Mouse (Mus musculus): Measurements from ENCODE around the gene Clk3. TPM values are rescaled to one million over a fixed set of nuclear protein-coding genes. Genes with fewer than 3 reads are reported as not detected.

Clk3 gene
- polyA plus RNA-seq, 1 experiment = 84.2 TPM

- no peaks in the 10 kb centered on the region; the same call in 1 of the 2 replicates for H3K4me1 ChIP-seq (ENCODE audit: control insufficient read depth, insufficient read depth, low read length)
- H3K4me3 ChIP-seq (ENCODE audit: insufficient read depth, low read length) = no peak overlapping the region
- TF ChIP-seq CTCF (IDR thresholded peaks at IDR 0.05; ENCODE audit: low read depth, low read length) (no peak), POLR2A (IDR thresholded peaks at IDR 0.05; ENCODE audit: borderline replicate concordance, low read depth, low read length) (no peak)
- H3K27ac ChIP-seq (ENCODE audit: insufficient read depth, low read depth, low read length) = no peak overlapping the region
These were observed 8.1 kb upstream of the Clk3 start for GRCm38 (mm10) chr9:57773754-57774153.

- Histone ChIP-seq H3K4me3 (ENCODE audit: insufficient read depth, low read length) (no peak overlapping the region), H3K27ac (ENCODE audit: insufficient read depth, low read depth, low read length) (no peak overlapping the region), H3K4me1 (ENCODE audit: control insufficient read depth, insufficient read depth, low read length) (no peaks in the 10 kb centered on the region; the same call in 1 of the 2 replicates)
- TF ChIP-seq POLR2A (IDR thresholded peaks at IDR 0.05; ENCODE audit: borderline replicate concordance, low read depth, low read length) = no peak
- no peak for TF ChIP-seq CTCF (IDR thresholded peaks at IDR 0.05; ENCODE audit: low read depth, low read length)
These were observed 5.2 kb upstream of the Clk3 start for GRCm38 (mm10) chr9:57770836-57771235.

GRCm38 (mm10) chr9:57770214-57770613 lies 4.6 kb upstream of the Clk3 start:
- TF ChIP-seq POLR2A (IDR thresholded peaks at IDR 0.05; ENCODE audit: borderline replicate concordance, low read depth, low read length) = no peak
- no peak for TF ChIP-seq CTCF (IDR thresholded peaks at IDR 0.05; ENCODE audit: low read depth, low read length)
- no peak overlapping the region for H3K4me3 ChIP-seq (ENCODE audit: insufficient read depth, low read length)
- H3K4me1 ChIP-seq (ENCODE audit: control insufficient read depth, insufficient read depth, low read length) = no peaks in the 10 kb centered on the region; the same call in 1 of the 2 replicates
- H3K27ac ChIP-seq (ENCODE audit: insufficient read depth, low read depth, low read length) = no peak overlapping the region

- no peak overlapping the region for H3K27ac ChIP-seq (ENCODE audit: insufficient read depth, low read depth, low read length)
- H3K4me3 ChIP-seq (ENCODE audit: insufficient read depth, low read length) = no peak overlapping the region
- H3K4me1 ChIP-seq (ENCODE audit: control insufficient read depth, insufficient read depth, low read length) = no peaks in the 10 kb centered on the region; the same call in 1 of the 2 replicates
- no peak for TF ChIP-seq POLR2A (IDR thresholded peaks at IDR 0.05; ENCODE audit: borderline replicate concordance, low read depth, low read length)
- no peak for TF ChIP-seq CTCF (IDR thresholded peaks at IDR 0.05; ENCODE audit: low read depth, low read length)
These were observed 3.9 kb upstream of the Clk3 start for GRCm38 (mm10) chr9:57769539-57770069.

GRCm38 (mm10) chr9:57767231-57767630 lies 1.6 kb upstream of the Clk3 start:
- TF ChIP-seq CTCF (IDR thresholded peaks at IDR 0.05; ENCODE audit: low read depth, low read length) (no peak), POLR2A (IDR thresholded peaks at IDR 0.05; ENCODE audit: borderline replicate concordance, low read depth, low read length) (no peak)
- H3K4me1 ChIP-seq (ENCODE audit: control insufficient read depth, insufficient read depth, low read length) = peaks cover 16% of the 10 kb centered on the region
- H3K4me3 ChIP-seq (ENCODE audit: insufficient read depth, low read length) = no peak overlapping the region
- no peak overlapping the region for H3K27ac ChIP-seq (ENCODE audit: insufficient read depth, low read depth, low read length)

GRCm38 (mm10) chr9:57766431-57766830 lies 771 bp upstream of the Clk3 start:
- Histone ChIP-seq H3K27ac (ENCODE audit: insufficient read depth, low read depth, low read length) (no peak overlapping the region), H3K4me3 (ENCODE audit: insufficient read depth, low read length) (no peak overlapping the region), H3K4me1 (ENCODE audit: control insufficient read depth, insufficient read depth, low read length) (peaks cover 21% of the 10 kb centered on the region)
- TF ChIP-seq CTCF (IDR thresholded peaks at IDR 0.05; ENCODE audit: low read depth, low read length) = no peak
- no peak for TF ChIP-seq POLR2A (IDR thresholded peaks at IDR 0.05; ENCODE audit: borderline replicate concordance, low read depth, low read length)

- Histone ChIP-seq H3K27ac (ENCODE audit: insufficient read depth, low read depth, low read length) (peak overlapping the region; percentile 89), H3K4me3 (ENCODE audit: insufficient read depth, low read length) (peak overlapping the region; percentile 97), H3K4me1 (ENCODE audit: control insufficient read depth, insufficient read depth, low read length) (peaks cover 21% of the 10 kb centered on the region)
- no peak for TF ChIP-seq POLR2A (IDR thresholded peaks at IDR 0.05; ENCODE audit: borderline replicate concordance, low read depth, low read length)
- TF ChIP-seq CTCF (IDR thresholded peaks at IDR 0.05; ENCODE audit: low read depth, low read length) = no peak
These were observed 691 bp downstream of the Clk3 start for GRCm38 (mm10) chr9:57764974-57765363.

- Histone ChIP-seq H3K4me1 (ENCODE audit: control insufficient read depth, insufficient read depth, low read length) (peaks cover 21% of the 10 kb centered on the region), H3K27ac (ENCODE audit: insufficient read depth, low read depth, low read length) (peak overlapping the region; percentile 87), H3K4me3 (ENCODE audit: insufficient read depth, low read length) (peak overlapping the region; percentile 97)
- TF ChIP-seq CTCF (IDR thresholded peaks at IDR 0.05; ENCODE audit: low read depth, low read length) (no peak), POLR2A (IDR thresholded peaks at IDR 0.05; ENCODE audit: borderline replicate concordance, low read depth, low read length) (no peak)
These were observed 1.3 kb downstream of the Clk3 start for GRCm38 (mm10) chr9:57764147-57764973.

GRCm38 (mm10) chr9:57762563-57762991 lies 3.1 kb downstream of the Clk3 start:
- no peak overlapping the region for H3K4me3 ChIP-seq (ENCODE audit: insufficient read depth, low read length)
- no peak for TF ChIP-seq CTCF (IDR thresholded peaks at IDR 0.05; ENCODE audit: low read depth, low read length)
- no peak for TF ChIP-seq POLR2A (IDR thresholded peaks at IDR 0.05; ENCODE audit: borderline replicate concordance, low read depth, low read length)
- no peak overlapping the region for H3K27ac ChIP-seq (ENCODE audit: insufficient read depth, low read depth, low read length)
- peaks cover 21% of the 10 kb centered on the region for H3K4me1 ChIP-seq (ENCODE audit: control insufficient read depth, insufficient read depth, low read length)

All from bone marrow macrophage, adult 2 months (primary cell).